Mouse (Mus musculus) layer of hippocampus, postnatal 14 days (tissue): ENCODE measurements around the gene Slc12a3. TPM values are rescaled to one million over a fixed set of nuclear protein-coding genes. Genes with fewer than 3 reads are reported as not detected.

ENCODE experiments used
- DNase-seq, 2 experiments: peaks; one replicate each; pipeline ENCODE4 v3.0.0; 2021 to 2022; ENCODE audit warnings: low spot score in 2 of 2, mixed read lengths in 1 of 2
- total RNA-seq, 2 experiments: library from RNA; stranded (reverse); gene quantifications; 2 replicates each; pipeline ENCODE4 v1.2.3; 2021

Slc12a3 gene
- total RNA-seq, 2 experiments from 2014 or later, result 0.31 to 0.44 TPM

DNA sequence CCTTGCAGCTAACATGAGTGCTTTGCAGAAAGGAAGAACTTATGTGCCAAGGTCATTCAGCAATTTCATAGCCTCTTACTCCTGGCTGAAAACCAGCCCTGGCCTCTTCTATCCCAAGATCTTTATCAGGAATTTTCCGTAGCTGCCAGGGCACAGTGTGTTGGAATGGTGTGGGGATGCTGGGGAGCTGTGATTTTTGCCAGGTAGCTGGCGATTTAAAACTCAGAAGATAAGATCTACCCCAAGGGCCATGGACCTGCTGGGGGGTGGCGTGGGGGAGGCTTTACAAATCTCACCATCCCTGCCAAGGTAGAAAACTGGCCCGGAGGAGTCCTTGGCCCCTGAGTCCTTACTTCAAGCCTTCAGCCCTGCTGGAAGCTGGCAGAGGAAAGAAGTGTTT, 3.0 kb upstream of the Slc12a3 start:
- no peak for DNase-seq

DNA sequence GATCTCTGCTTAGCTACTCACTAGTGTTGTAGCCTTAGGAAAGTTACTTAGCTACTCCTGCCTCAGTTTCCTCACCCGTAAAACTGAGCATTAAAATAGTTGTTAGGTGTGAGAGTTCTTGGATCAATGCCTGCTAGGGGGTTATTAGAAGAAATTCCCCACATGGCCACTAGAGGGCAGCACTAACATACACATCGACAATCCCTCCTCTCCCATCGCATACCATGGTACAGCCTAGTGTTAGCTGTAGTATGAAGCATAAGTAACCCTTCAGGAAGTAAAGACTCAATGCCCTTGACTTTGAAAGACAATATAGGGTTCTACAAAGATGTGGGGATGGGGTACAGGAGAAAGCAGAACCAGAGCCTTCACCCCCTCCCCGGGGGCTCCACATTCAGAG, 1.7 kb downstream of the Slc12a3 start:
- DNase-seq, result peak in 1 of 2 experiments; percentile 67

DNA sequence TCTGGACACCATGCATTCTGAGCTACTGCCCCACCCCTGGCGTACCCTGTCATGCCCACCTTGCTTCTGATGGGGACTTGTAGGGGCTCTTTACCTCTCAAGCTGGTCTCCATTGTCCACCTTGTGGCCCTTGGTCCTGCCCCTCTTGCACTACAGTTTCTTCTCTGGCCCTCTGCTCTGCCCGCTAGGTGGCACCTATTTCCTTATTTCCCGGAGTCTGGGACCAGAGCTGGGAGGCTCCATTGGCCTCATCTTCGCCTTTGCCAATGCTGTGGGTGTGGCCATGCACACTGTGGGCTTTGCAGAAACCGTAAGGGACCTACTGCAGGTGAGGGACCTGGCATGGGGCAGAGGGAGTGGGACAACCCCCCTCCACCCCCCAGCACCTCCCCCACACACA, 4.3 kb downstream of the Slc12a3 start:
- DNase-seq, result no peak

DNA sequence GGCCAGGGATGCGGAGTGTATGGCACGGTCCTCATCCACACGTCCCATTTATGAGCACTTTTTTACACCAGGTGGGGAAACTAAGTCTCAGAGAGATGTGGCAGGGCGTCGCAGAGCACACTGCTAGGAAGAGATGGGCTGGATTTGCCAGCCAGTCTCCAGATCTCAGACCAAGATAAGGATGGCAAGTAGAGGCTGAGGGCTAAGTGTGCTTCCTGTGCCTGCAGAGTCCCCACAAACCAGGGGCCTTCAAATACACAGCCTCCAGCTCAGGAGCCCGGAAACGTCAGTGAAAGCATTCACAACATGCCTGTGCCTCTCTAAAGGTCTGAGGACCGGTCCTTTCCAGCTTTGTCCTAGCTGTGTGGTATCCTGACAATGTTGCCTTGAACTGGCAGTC, 8.6 kb downstream of the Slc12a3 start:
- DNase-seq, result no peak

DNA sequence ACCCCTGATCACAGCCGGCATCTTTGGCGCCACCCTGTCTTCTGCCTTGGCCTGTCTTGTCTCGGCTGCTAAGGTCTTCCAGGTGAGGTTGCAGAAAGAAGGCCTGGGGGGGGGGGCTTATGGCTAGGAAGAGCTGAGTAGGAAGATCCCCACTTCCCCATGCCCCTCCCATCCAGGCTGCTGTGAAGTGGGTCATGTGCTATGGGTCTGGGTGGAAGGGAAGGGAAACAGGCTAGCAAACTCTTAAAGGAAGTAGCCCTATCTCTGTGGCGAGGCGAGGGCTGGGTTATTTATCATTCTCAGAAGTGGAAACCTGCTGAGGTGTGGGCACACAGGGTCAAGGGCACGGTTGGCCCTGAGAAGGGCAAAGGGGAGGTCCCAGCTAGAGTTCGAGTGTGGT, 11.8 kb downstream of the Slc12a3 start:
- DNase-seq, result no peak

DNA sequence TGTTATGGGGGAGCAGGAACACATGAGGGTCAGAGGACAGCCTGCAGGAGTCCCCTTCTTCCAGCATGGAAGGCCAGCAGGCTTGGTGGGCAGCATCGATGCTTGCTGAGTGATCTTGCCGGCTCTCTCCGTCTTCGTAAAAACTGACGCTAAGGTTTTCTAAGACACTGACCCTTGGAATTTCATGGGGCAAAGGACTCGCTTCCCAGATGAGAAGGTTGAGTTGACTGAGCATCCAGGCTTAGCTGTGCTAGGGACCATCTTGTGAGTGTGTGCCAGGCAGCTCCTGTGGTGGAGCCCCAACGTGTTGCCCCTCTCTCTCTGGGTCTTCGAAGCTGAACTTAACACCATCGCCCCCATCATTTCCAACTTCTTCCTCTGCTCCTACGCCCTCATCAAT, 13.7 kb downstream of the Slc12a3 start:
- DNase-seq, result no peak

DNA sequence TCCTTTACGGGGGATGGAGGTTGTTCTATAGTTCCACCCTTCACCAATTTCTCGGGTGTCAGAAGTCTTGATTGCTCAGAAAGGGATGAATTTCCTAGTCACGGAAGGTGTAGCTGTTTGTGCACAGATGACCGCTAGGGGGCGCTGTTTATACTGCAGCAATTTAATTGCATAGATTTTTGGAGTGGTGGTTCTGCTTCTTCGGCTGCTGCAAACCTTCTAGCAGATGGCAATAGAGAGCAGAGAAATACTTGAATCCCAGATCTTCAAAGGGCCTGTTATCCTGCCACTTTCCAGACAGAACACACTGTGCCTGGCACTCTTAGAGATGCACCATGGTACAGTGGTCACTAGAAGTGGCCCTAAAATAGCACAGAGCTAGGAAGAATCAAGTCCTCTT, 14.3 kb downstream of the Slc12a3 start:
- DNase-seq, result peak; percentile 80 to 92

DNA sequence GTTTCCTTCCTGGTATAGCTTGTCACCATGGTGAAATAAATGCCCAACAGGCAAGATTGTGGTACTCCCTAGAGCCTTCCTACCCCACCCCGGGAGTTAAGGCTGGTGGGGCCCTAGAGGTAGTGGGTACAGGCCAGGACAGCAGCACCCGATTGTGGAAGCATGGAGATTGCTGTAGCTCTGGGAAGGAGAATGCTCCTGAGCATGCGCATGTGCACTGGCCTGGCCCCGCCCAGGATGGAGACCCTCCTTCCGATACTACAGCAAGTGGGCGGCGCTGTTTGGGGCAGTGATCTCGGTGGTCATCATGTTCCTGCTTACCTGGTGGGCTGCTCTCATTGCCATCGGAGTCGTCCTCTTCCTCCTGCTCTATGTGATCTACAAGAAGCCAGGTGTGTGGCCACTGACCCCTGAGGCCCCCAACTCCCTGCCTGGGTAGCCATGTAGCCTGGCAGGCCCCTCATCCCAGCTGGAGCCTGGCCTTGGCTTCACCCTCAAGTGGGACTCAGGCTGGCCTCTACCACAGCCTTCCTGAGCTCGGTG, 14.8 kb downstream of the Slc12a3 start:
- DNase-seq, result no peak

DNA sequence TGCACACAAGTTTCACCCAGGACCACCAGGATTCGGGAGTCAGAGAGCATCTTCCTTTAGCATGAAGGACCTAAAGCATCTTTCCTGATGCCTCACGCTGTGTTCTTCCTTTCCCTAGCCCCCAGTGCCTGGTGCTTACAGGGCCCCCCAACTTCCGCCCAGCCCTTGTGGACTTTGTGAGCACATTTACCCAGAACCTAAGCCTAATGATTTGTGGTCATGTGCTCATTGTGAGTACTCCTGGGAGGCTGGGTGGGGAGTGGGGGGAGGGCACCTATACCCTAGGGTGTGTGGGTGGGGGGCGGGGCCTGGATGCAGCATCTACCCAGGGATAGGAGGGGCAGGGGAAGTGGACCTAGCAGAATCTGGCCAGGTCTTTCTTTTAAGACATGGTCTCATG, 16.7 kb downstream of the Slc12a3 start:
- no peak for DNase-seq

DNA sequence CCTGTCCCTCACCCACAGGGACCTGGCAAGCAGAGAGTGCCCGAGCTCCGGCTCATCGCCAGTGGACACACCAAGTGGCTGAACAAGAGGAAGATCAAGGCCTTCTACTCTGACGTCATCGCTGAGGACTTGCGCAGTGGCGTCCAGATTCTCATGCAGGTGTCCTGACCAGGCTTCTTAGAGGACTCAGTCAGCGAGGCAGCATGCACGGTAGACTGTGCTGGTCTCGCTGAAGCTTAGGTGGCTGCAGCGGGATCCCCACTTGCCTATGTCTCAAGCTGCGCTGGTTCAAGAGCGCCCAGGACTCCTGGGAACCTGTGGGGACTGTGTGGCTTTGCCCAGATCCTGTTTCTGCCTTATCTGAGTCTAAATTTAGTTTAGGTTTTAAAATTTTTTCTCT, 17.3 kb downstream of the Slc12a3 start:
- no peak for DNase-seq

DNA sequence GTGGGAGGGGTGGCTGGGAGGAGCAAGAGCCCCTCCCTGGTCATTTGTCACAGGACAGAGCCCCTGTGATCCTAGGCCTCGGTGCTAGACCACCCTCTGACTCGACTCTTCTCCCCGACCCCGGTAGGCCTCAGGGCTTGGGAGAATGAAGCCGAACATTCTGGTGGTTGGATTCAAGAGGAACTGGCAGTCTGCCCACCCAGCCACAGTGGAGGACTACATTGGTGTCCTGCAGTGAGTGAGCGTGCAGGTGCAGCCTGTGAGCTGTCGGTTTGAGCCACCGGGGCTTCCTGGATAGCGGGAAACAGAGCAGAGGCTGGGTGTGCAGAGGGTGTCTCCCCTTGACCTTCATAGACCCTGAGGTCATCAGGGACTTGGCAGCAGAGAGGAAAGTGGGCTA, 19.4 kb downstream of the Slc12a3 start:
- no peak for DNase-seq

DNA sequence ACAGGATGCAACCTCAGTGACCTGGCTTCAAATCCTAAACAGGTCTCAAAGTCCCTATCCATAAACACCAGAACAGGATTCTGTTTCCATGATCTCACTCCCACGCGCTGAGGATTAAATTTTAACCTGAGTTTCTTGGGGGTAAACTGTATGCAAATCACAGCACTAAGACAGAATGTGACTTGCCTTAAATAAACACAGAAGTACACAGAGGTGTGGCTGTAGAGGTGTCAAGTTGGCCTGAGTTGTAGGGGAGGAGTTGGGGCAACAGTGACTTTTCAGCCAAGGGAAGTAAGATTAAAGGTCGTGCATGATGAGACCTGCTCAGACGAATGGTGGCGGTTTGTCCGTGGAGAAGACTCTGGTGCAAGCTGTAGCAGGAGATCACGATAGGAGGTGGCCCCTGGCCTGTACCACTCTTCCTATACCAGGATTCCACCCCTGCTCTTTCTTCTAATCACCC, 25.1 kb downstream of the Slc12a3 start:
- DNase-seq, result no peak

DNA sequence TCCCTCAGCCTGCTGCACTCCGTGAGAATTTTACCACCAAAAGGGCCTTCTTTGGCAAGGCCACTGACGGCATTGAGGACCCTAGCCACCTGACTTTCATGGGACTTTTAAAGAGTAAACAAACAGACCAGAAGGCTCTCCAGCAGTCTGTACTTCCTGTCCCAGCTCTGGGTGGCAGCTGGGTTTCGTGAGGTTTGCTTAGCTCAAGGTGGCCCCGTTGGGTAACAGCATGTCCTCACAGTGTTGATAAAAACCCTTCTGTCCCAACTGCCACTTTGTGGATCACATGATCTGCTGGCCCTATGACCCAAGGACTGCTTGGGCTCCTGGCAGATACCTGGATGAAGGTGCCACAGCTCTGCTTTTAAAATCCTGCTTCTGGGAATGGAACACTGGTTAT, 25.6 kb downstream of the Slc12a3 start:
- no peak for DNase-seq

DNA sequence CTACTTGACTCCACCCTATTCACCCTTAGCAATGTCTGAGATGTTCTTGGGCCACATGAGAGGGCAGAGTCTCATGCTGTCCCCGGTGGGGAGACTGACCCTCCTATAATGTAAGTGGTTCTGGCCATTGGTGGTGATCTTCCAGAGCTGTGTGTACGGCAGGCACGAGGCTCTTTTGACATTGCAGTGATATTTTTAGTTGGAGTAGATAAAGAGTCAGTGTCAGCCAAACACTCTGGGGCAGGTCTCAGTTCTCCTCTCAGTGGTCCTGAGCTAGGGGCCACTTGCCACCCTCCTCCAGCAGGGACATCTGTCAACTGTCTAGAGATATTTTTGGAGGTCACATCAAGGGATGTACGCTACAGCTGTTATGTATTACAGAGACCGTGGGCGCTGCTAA, 28.2 kb downstream of the Slc12a3 start:
- DNase-seq, result no peak

DNA sequence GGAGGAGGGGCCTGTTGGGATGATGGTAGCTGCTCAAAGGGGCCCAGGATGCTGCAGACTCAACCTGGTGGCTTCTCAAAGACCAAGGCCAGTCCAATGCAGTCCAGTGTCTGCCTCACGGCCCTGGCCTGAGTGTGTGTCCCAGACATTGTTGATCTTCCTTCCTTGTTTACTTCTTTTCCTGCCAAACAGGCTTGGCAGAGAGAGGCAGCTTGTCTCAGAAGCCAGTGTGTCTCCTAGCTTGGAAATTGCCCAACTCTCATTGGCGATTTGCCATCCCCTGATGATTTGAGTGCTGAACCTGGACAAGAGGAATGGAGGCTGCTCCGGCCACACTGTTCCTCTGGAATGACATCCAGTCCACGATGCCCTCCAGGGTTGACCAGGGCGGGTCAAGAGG, 29.5 kb downstream of the Slc12a3 start:
- DNase-seq, result peak; percentile 66 to 85

DNA sequence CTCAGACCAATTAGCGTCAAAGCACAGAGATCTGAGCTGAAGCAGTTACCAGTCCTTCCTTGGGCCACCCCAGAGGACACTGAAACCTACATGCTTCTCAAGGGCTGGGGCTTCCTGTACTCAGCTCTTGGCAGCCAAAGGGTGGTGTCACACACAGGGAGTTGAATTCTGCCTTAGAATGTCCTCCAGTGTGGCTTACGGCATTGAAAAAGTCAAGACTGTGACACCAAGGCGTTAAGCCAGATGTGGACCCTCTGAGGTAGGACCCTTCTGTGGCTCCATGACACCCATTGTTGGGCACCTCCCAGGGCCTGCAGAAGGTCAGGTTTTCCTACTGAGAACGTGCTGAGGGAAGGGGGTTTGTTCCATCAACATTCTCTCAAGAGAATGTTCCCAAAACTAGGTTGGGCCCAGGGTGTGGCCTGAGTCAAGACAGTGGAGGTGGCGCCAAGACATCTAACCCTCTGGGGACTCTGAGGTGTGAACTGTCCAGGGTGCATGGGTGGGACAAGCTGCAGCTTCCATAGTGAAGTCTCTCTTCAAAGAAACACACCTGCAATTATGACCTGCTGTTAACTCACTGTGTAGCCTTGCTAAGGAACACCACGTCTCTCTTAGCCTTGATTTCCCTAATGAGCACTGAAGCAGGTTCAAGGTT, 32.9 kb downstream of the Slc12a3 start:
- DNase-seq, result no peak

DNA sequence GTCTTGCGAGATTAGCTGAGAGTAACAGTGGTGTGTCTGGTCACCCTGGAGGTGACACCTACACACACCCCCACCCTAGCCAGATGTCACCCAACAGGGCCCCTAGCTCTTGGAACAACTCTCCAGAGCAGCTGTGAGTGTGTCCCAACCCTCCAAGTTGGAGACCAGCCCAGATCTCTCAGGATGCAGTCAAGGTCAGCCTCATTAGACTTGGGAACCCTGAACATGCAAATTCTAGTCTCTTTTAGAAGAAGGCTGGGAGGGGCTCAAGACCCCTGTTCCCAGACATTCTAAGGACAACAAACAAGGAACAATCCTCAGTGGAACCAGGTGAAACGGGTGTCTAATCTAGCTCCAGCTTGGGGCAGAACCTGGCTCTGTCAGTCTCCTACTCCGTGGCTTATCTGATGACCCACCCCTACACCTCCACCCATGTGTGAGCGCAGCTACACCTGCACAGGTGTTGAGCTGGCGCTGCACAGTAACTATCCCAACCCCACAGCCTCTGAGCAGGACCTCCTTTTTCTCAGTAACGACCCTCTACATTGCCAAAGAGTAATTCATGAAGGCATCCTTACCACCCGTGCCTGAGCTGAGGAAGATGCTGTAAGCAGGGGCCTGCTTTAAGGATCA, 33.7 kb downstream of the Slc12a3 start:
- DNase-seq, result no peak

DNA sequence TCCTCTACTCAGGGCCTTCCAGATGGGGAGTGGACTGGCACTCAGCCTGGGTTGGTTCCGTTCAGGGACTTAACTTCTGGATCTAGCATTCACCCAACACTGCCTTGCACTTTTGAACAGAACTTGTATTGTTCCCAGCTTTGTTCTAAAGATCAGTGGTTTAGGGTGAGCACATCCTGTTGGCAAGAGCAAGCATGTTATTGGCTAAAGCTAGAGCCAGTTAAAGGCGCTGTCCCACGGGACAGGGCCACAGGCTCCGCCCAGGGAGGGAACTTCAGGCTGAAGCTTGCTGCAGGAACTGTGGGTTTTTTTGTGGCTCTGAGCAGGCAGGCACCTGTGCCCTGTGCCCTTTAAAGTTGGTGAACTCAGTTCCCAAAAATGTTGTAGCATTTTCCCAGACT, 34.3 kb downstream of the Slc12a3 start:
- no peak for DNase-seq

DNA sequence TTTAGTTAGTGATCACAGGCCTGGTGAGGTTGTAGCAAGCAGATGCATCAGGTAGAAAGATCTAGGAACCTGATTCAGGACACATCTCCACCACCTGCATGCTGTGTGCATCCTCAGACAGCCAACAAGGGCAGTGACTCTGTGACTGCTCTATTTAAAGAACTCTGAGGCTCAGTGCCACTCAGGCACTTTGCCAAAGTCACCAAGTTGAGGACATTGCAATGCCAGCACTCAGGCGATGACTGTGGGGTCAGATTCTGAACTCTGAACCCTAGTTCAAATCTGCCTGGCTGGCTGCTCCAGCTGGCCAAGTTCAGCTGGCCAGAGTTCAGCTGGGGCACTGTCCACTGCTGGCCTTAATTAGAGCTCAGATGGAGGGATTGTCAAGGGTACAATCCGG, 34.9 kb downstream of the Slc12a3 start:
- no peak for DNase-seq

DNA sequence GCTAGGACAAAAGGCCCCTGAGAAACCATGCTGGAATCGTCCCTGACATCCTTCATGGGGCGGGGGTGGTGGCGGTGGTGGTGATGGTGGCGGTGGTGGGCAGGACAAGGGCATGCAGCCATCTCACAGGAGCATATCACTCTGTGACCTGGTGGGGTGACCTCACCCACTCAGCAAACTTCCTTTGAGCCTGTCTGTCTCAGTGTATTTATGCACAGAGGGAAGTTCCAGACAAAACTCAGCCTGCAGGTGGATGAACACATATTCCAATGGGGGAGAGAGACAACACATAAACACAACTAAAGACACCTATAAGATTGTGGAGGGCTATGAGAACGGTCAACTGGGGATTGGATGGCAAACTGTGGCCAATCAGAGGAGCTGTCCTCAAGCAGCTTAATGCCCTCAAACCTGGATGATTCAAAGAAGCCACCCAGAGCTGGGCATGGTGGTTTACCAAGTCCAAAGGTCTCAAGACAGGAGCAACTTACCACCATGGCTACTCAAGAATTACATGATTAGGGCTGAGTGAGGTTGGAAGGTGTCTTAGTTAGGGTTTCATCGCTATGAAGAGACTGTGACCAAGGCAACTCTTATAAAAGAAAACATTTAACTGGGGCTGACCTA, 35.8 kb downstream of the Slc12a3 start:
- DNase-seq, result no peak

DNA sequence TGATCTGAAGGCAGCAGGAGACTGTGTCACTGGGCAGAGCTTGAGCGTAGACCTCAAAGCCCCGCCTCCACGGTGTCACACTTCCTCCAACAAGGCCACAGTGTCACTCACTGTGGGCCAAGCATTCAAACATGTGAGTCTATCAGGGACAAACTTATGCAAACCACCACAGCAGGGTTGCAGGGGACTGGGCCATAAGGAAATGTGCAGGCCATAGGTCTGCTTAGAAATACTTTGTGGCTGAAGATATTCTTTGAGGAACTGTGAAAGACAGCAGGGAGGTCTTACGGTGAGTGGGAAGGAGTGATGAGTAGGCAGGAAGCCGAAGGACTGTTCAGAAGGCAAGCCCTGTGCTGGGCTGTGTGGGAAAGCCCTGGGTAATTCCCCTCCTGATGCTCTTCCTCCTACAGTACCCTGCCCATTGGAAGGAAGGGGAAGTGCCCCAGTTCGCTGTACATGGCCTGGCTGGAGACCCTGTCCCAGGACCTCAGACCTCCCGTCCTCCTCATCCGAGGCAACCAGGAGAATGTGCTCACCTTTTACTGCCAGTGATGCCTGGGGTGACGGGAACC, 36.5 kb downstream of the Slc12a3 start:
- no peak for DNase-seq

DNA sequence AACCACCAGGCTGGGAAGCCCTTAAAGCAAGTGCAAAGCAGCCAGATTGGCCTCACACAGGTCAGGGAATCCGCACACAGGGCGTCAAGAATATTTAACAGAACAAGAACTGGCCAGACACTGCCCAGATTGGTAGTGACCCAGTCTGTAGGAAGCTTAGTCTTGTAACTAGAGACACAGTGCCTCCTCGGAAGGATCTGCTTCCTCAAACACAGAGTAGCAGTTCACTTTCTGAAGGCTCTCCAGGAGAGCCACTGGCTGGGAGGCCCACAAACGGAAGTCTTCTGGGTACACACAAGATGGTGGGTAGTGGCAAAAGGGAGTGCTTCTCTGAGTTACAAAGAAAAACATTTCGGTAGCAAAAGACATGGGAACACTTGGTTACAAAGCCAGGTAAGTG, 41.8 kb downstream of the Slc12a3 start:
- no peak for DNase-seq
